Mouse (Mus musculus) stomach, embryonic 14.5 days (tissue): ENCODE measurements around the gene Prrc2a. TPM values are rescaled to one million over a fixed set of nuclear protein-coding genes. Genes with fewer than 3 reads are reported as not detected.

Experiments used
- ATAC-seq: fragments of 200-750 bp; cut with Nextera tagmentation; 2 replicates; pipeline ENCODE4 v1.8.0; 2017; ENCODE audit warnings: low read depth, moderate TSS enrichment; ENCODE audit not compliant: insufficient number of reproducible peaks, insufficient read depth, low FRiP score
- H3K27ac ChIP-seq: fragments of 300-500 bp; sonication (generic); 2 replicates; pipeline ENCODE4 v1.5.1; 2014; ENCODE audit warnings: mild to moderate bottlenecking, low read length, moderate library complexity, mixed read lengths
- H3K27me3 ChIP-seq: fragments of 300-500 bp; sonication (generic); 2 replicates; pipeline ENCODE4 v1.6.1; 2014; ENCODE audit warnings: low read length, control low read depth, mixed read lengths; ENCODE audit not compliant: control insufficient read depth, insufficient read depth
- H3K36me3 ChIP-seq: fragments of 300-500 bp; sonication (generic); 2 replicates; pipeline ENCODE4 v1.6.1; 2014; ENCODE audit warnings: mild to moderate bottlenecking, control low read depth, low read length, moderate library complexity, mixed read lengths; ENCODE audit not compliant: control insufficient read depth, insufficient read depth
- H3K4me1 ChIP-seq: fragments of 300-500 bp; sonication (generic); 2 replicates; pipeline ENCODE4 v1.6.1; 2014; ENCODE audit warnings: low read length, control low read depth, mixed read lengths; ENCODE audit not compliant: control insufficient read depth, insufficient read depth
- H3K4me2 ChIP-seq: fragments of 300-500 bp; sonication (generic); replicated peaks from 2 replicates; pipeline ENCODE4 v1.6.1; 2014; ENCODE audit warnings: low read depth, low read length, control low read depth
- H3K4me3 ChIP-seq: fragments of 300-500 bp; sonication (generic); 2 replicates; pipeline ENCODE4 v1.5.1; 2014; ENCODE audit warnings: low read depth, low read length, control low read depth
- H3K9ac ChIP-seq: fragments of 300-500 bp; sonication (generic); replicated peaks from 2 replicates; pipeline ENCODE4 v1.6.1; 2014; ENCODE audit warnings: low read depth, mild to moderate bottlenecking, control low read depth, low read length, moderate library complexity, mixed read lengths
- H3K9me3 ChIP-seq: fragments of 300-500 bp; sonication (generic); 2 replicates; pipeline ENCODE4 v1.6.1; 2016; ENCODE audit warnings: low read depth, low read length, control low read depth; ENCODE audit not compliant: control insufficient read depth
- WGBS: fragments of 180-500 bp; shearing (Covaris S2); extraction: QIAGEN DNeasy Blood & Tissue Kit; methylation state at CpG from one replicate; pipeline ENCODE4 v1.1.7; 2014; 5-methylcytosine and 5-hydroxymethylcytosine counted together
- polyA plus RNA-seq: library from polyadenylated mRNA; unstranded; fragments of >200 nt; fragmentation: Nextera tagmentation; extraction: Ambion mirVana; gene quantifications from 2 replicates; pipeline ENCODE4 v1.2.1, GENCODE M21; 2014

Gene Prrc2a
- polyA plus RNA-seq, 1 experiment from 2014 or later = 222 TPM

DNA sequence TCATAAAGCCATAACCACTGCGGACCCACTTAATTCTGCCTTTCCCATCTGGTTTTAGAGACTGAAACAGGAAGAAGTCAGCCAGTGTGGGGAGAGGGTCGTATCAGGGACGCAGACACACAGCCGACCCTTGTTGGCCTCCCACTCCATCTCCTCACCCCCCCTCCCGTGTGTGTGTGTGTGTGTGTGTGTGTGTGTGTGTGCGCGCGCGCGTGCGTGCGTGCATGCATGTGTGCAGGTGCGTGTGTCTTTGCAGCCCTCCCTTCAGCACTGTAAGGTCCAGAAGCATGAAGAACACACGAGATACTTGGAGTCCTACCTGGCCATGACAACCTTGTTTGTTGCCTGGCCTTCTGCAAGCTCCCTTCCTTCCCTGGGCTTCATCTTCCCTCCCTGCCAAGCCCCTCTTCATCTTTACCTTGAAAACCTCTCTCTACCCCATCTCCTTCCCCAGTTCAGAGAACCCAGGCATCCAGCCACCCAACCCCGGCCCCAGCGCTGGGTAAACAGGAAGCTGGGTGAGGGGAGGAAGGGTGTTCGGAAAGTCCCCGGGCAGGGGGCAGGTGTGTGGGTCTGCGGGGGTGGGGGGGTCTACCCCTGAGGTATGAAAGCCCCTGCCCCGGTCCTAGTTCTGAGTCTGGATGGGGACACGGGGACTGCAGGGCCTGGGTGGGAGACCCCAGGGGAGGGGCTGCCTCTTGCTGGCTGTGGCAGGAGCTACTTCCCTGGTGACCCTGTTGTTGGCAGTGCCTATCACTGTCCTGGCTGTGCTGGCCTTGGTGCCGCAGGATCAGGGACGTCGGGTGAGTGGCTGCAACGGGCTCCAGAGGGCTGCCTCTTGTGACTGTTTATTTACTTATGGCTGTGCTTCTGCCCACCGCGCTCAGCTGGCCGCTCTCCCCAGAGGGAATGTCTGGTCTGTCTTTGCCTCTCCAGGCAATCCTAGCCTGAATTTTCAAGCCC is 29.5 kb upstream of the Prrc2a start, which contains the start of gene Ltb:
Ltb (plus strand) TSS at position 559 of the 963 bp plus-strand sequence.
- H3K4me2 ChIP-seq = peak within 1 kb of the TSS; percentile 79
- peaks cover 14% of the 10 kb centered on the region; the same call in 1 of the 2 replicates for H3K4me1 ChIP-seq
- no peak within 1 kb of the TSS for H3K27ac ChIP-seq
- H3K27me3 ChIP-seq = peaks cover 8% of the 10 kb centered on the region
- H3K9me3 ChIP-seq = no peaks in the 10 kb centered on the region
- no peak for ATAC-seq
- H3K9ac ChIP-seq = no peak within 1 kb of the TSS
- peak within 1 kb of the TSS; percentile 38; the same call in 1 of the 2 replicates for H3K4me3 ChIP-seq
- 49% methylated on average over 28 of the region's 28 CpGs for whole genome bisulfite sequencing
- no peaks in the 10 kb centered on the region for H3K36me3 ChIP-seq

DNA sequence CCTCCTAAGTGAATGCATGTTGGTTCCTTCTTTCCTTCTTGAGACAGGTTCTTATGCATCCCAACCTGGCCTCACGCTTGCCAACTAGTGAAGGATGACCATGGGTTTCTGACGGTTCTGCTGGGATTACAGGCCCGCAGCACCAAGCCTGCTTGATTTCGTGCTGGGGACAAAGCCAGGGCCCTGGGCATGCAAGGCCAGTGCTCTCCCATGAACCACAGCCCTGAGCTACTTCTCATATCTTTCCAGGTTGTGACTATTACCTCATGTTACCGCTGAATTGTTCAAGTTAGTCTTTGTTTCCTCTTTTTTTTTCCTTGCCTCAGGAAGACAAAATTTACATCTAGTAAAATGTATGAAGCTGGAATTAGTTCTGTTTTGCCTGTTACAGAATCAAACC is 28.2 kb upstream of the Prrc2a start:
- peaks cover 14% of the 10 kb centered on the region; the same call in 1 of the 2 replicates for H3K4me1 ChIP-seq
- H3K4me2 ChIP-seq = no peak overlapping the region
- no peak for ATAC-seq
- WGBS = 85% methylated on average over 5 of the region's 5 CpGs
- no peaks in the 10 kb centered on the region for H3K36me3 ChIP-seq
- H3K4me3 ChIP-seq = no peak overlapping the region
- no peak overlapping the region for H3K27ac ChIP-seq
- no peaks in the 10 kb centered on the region for H3K9me3 ChIP-seq
- no peak overlapping the region for H3K9ac ChIP-seq
- H3K27me3 ChIP-seq = peaks cover 8% of the 10 kb centered on the region

DNA sequence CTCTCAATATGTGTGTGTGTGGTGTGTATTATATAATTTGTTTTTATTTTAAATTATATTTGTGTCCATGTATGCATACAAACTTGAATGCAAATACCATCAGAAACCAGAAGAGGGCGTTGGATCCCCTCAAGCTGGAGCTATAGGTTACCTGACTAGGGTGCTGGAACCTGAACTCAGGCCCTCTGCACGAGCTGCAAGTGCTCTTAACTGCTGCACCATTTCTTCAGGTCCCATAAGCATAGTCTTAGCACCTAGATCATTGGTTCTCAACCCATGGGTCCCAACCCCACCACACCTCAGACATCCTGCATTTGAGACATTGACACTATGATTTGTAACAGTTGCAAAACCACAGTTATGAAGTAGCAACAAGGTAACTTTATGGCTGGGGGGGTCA is 27.0 kb upstream of the Prrc2a start:
- H3K9me3 ChIP-seq = no peaks in the 10 kb centered on the region
- H3K4me2 ChIP-seq = no peak overlapping the region
- H3K36me3 ChIP-seq = no peaks in the 10 kb centered on the region
- no peak overlapping the region for H3K9ac ChIP-seq
- H3K4me3 ChIP-seq = no peak overlapping the region
- peaks cover 14% of the 10 kb centered on the region; the same call in 1 of the 2 replicates for H3K4me1 ChIP-seq
- no peak for ATAC-seq
- H3K27ac ChIP-seq = no peak overlapping the region
- peaks cover 8% of the 10 kb centered on the region for H3K27me3 ChIP-seq
- 65% methylated on average over 2 of the region's 2 CpGs for WGBS

DNA sequence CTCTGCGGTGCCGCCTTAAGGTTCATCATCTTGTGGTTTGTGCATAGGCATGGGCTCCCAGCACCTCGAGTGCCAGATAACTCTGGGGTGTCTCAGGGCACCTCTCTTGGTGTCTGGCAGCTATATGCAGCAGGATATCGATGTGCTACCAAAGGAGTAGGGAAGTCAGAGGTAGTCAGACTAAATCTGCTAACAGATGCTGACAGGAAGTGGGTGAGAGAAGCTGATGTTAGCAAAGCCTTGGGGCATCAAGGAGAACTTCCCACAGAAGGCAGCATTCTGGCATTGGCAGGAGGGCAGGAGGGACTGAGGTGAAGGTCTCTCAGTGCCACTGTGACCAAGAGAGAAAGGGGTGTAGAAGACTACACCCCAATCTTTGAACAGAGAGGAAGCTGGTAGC is 25.4 kb upstream of the Prrc2a start:
- Histone ChIP-seq H3K4me2 (no peak overlapping the region), H3K4me1 (peaks cover 15% of the 10 kb centered on the region; the same call in 1 of the 2 replicates), H3K9me3 (no peaks in the 10 kb centered on the region), H3K4me3 (no peak overlapping the region), H3K9ac (no peak overlapping the region), H3K27ac (no peak overlapping the region), H3K27me3 (no peaks in the 10 kb centered on the region), H3K36me3 (no peaks in the 10 kb centered on the region)
- 67% methylated on average over 4 of the region's 4 CpGs for WGBS
- ATAC-seq = no peak

DNA sequence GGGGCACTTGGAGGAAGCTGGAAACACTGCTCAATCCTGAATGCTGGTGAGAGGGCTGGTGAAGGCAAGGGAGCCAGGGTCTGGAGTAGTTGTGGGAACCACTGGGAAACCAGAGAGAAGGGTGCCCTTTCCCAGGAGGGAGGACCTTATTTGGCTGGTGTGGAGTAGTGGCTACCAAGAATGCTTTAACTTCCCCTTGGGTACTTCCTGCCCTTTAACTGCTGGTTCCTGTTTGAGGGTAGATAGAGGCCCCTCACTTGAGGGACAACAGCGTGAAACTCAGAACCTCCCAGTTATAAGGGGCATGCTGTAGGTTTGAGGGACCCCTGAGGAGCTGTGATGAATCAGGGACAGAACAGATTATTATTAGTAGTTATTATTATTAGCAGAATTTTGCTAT is 24.5 kb upstream of the Prrc2a start:
- Histone ChIP-seq H3K9ac (no peak overlapping the region), H3K4me2 (no peak overlapping the region), H3K27me3 (no peaks in the 10 kb centered on the region), H3K4me1 (peaks cover 8% of the 10 kb centered on the region; the same call in 1 of the 2 replicates), H3K36me3 (no peaks in the 10 kb centered on the region), H3K27ac (no peak overlapping the region), H3K4me3 (no peak overlapping the region), H3K9me3 (no peaks in the 10 kb centered on the region)
- ATAC-seq = no peak
- WGBS = 59% methylated on average over 1 of the region's 1 CpGs

DNA sequence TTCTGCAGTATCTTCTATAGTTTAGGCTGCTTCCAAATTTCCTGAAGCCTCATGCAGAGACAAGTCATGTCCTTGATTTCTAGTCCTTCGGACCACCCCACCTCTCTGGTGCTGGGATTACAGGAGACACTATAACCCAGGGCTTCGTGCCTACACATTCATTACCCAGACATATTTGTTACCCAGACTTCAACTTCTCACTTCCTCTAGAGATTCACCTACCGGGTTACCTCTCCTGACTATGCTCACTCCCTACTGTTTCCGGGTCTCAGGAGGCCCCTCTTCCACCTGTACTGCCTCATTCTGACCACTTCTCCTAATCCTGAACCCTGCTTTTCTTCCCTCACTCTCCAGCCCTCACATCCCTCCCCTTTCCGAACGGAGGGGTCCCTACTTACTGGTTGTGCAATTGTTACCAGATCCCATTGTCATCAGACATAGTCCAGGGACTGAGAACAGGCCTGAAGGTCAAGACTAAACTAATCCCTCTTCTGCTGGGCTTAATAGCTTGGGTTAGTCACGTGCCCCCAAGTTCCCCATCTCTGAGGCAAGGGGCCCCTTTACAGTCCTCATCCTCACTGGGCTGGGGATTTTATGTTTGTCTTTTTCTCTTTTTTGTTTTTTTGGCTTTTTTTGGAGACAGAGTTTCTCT is 23.4 kb upstream of the Prrc2a start, which contains the start of gene Lst1:
Lst1 (minus strand) TSS at position 481 of the 652 bp plus-strand sequence.
- no peak within 1 kb of the TSS for H3K4me2 ChIP-seq
- peaks cover 6% of the 10 kb centered on the region; the same call in 1 of the 2 replicates for H3K4me1 ChIP-seq
- no peak for ATAC-seq
- H3K27me3 ChIP-seq = no peaks in the 10 kb centered on the region
- H3K9me3 ChIP-seq = no peaks in the 10 kb centered on the region
- H3K36me3 ChIP-seq = no peaks in the 10 kb centered on the region
- H3K9ac ChIP-seq = no peak within 1 kb of the TSS
- peak within 1 kb of the TSS; percentile 21; the same call in 1 of the 2 replicates for H3K27ac ChIP-seq
- H3K4me3 ChIP-seq = no peak within 1 kb of the TSS
- 71% methylated on average over 7 of the region's 7 CpGs for WGBS

DNA sequence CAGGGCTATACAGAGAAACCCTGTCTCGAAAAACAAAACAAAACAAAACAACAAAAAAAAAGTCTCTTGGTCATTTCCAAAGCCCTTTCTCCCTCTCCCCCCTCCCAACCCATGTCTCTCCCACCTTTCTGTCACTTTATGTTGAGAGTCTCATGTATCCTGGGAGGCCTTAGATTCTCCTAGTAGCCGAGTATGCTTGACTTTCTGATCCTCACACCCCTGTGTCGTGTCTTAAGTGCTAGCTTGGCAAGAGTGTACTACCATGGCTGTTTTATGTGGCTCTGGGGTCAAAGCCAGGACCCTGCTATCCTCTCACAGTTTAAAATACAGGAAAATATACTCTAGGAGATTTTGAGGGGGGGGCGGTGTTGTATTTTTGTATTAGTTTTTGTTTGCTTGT is 22.6 kb upstream of the Prrc2a start:
- no peak overlapping the region for H3K27ac ChIP-seq
- no peaks in the 10 kb centered on the region for H3K36me3 ChIP-seq
- WGBS = 70% methylated on average over 4 of the region's 4 CpGs
- no peak for ATAC-seq
- H3K27me3 ChIP-seq = no peaks in the 10 kb centered on the region
- no peaks in the 10 kb centered on the region for H3K9me3 ChIP-seq
- no peak overlapping the region for H3K9ac ChIP-seq
- no peak overlapping the region for H3K4me3 ChIP-seq
- no peak overlapping the region for H3K4me2 ChIP-seq
- peaks cover 6% of the 10 kb centered on the region; the same call in 1 of the 2 replicates for H3K4me1 ChIP-seq

DNA sequence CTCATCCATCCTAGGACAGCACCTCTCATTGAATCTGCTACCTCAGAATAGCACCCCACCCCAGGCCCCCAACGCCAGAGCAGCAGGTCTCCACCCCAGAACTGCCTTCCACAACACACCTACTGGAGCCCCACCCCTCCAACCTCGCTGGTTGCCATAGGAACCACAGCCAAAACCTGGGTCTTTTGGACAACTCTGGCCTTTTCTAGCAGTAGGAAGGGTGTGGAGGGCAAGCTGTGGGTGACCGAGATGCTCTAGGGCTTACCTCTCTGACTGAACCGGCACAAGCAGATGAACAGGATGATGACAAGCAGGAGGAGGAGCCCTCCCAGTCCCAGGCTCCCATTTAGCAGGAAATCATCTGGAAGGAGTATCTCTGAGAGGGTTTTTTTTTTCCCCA is 22.0 kb upstream of the Prrc2a start:
- Histone ChIP-seq H3K4me3 (peak overlapping the region; percentile 37), H3K9me3 (no peaks in the 10 kb centered on the region), H3K36me3 (no peaks in the 10 kb centered on the region), H3K9ac (0 out of 2 replicates have a peak overlapping the region, but pooled peaks have one; percentile 6), H3K27ac (peak overlapping the region; percentile 78), H3K4me1 (peaks cover 6% of the 10 kb centered on the region; the same call in 1 of the 2 replicates), H3K27me3 (no peaks in the 10 kb centered on the region), H3K4me2 (peak overlapping the region; percentile 51)
- 0% methylated on average over 4 of the region's 4 CpGs for WGBS
- peak; percentile 25; the same call in 1 of the 2 replicates for ATAC-seq
